ENCODE assay signal across 30 mouse cellular contexts in genomic region chr15:99999390-99999789, GRCm38 (mm10). TPM values are rescaled to one million over a fixed set of nuclear protein-coding genes. Genes with fewer than 3 reads are reported as not detected.
A peak's percentile ranks its signal among the peaks of the same experiment; 100 is the strongest.
DNase-seq lines count a peak whose midpoint lies in the region; ATAC-seq lines count a peak whose summit lies in the region.
"Had no signal": no experiment of that assay in that cellular context is flagged by ENCODE, and none has a peak within 500 bp of the region (broad histone marks: within the 10 kb centered on the region; RNA-seq: fewer than 3 reads in every experiment).

No protein-coding gene starts in this region.

- no peak overlapping the region for H3K9ac ChIP-seq in midbrain, embryonic 11.5 days (ENCODE audit: low read length)
- no peak overlapping the region for H3K9ac ChIP-seq in midbrain, embryonic 15.5 days
- no peak overlapping the region for H3K9ac ChIP-seq in liver, embryonic 11.5 days (ENCODE audit: low read depth, low read length)
- H3K9ac ChIP-seq: embryonic facial prominence, embryonic 13.5 days; forebrain, embryonic 12.5 days; forebrain, embryonic 15.5 days; heart, embryonic 13.5 days; hindbrain, embryonic 14.5 days had no signal

- no peak for ATAC-seq in midbrain, embryonic 11.5 days (ENCODE audit: low FRiP score)
- no peak for ATAC-seq in midbrain, embryonic 15.5 days (replicated peaks)
- peak; percentile 54; the same call in 1 of the 2 replicates for ATAC-seq in common myeloid progenitor, adult 5-6 weeks (replicated peaks; ENCODE audit: low read depth, poor library complexity, severe bottlenecking)
- ATAC-seq in megakaryocyte progenitor cell, adult 5-6 weeks (replicated peaks; ENCODE audit: poor library complexity) = peak; percentile 37; the same call in 1 of the 2 replicates
- no peak for ATAC-seq in liver, embryonic 11.5 days (replicated peaks; ENCODE audit: low FRiP score)
- ATAC-seq: forebrain, embryonic 15.5 days; hindbrain, postnatal 0 days; inflammation-experienced regulatory T-cells, adult 6 months had no signal

- DNase-seq in midbrain, embryonic 11.5 days (ENCODE audit: low spot score, missing footprints) = peak; percentile 61
- peak; percentile 70 for DNase-seq in splenic B cell, adult 2 months (ENCODE audit: low read depth, low spot score)
- DNase-seq in Muller cell, postnatal 12 days (ENCODE audit: inconsistent ontology term) = no peak
- DNase-seq in cerebellum, adult 9-10 months = no peak
- DNase-seq in liver, embryonic 11.5 days (ENCODE audit: low spot score) = no peak
- DNase-seq: adrenal gland, adult 8-10 months; adrenal gland, postnatal 25 days; cerebellum, adult 11-12 months; cerebellum, adult 8-10 months; cerebellum, postnatal 25 days; embryo, embryonic 11 days; gastrocnemius, postnatal 25 days; heart, adult 2 months; heart, postnatal 14 days; heart, postnatal 4 days had no signal

- no peaks in the 10 kb centered on the region for H3K9me3 ChIP-seq in midbrain, embryonic 11.5 days (ENCODE audit: control insufficient read depth, low read length)
- H3K9me3 ChIP-seq in midbrain, embryonic 15.5 days = no peaks in the 10 kb centered on the region
- no peaks in the 10 kb centered on the region for H3K9me3 ChIP-seq in liver, embryonic 11.5 days (ENCODE audit: control insufficient read depth, low read length)
- H3K9me3 ChIP-seq: embryonic facial prominence, embryonic 10.5 days; embryonic facial prominence, embryonic 13.5 days; forebrain, embryonic 12.5 days; forebrain, embryonic 15.5 days; G1E; heart, embryonic 10.5 days; heart, embryonic 13.5 days had no signal

- no peak overlapping the region for H3K4me2 ChIP-seq in midbrain, embryonic 11.5 days
- no peak overlapping the region for H3K4me2 ChIP-seq in midbrain, embryonic 15.5 days
- no peak overlapping the region for H3K4me2 ChIP-seq in liver, embryonic 11.5 days
- H3K4me2 ChIP-seq: embryonic facial prominence, embryonic 13.5 days; forebrain, embryonic 12.5 days; forebrain, embryonic 15.5 days; heart, embryonic 13.5 days; hindbrain, embryonic 14.5 days had no signal

- no peak overlapping the region for H3K27ac ChIP-seq in midbrain, embryonic 11.5 days (ENCODE audit: low read depth, low read length)
- no peak overlapping the region for H3K27ac ChIP-seq in midbrain, embryonic 15.5 days
- no peak overlapping the region for H3K27ac ChIP-seq in liver, embryonic 11.5 days (ENCODE audit: low read depth, low read length)
- H3K27ac ChIP-seq: embryonic facial prominence, embryonic 10.5 days; embryonic facial prominence, embryonic 13.5 days; forebrain, embryonic 12.5 days; forebrain, embryonic 15.5 days; heart, adult 2 months; heart, embryonic 10.5 days; heart, embryonic 13.5 days; hindbrain, embryonic 14.5 days; hindbrain, postnatal 0 days had no signal

- H3K36me3 ChIP-seq in midbrain, embryonic 11.5 days (ENCODE audit: control insufficient read depth, insufficient read depth, low read length) = peaks cover 15% of the 10 kb centered on the region
- peaks cover 31% of the 10 kb centered on the region for H3K36me3 ChIP-seq in midbrain, embryonic 15.5 days (replicated peaks)
- H3K36me3 ChIP-seq in splenic B cell, adult 2 months (ENCODE audit: control insufficient read depth, insufficient read depth, low read length, poor library complexity, severe bottlenecking) = peaks cover 14% of the 10 kb centered on the region; the same call in 1 of the 2 replicates
- peaks cover 29% of the 10 kb centered on the region for H3K36me3 ChIP-seq in liver, embryonic 11.5 days (ENCODE audit: control insufficient read depth, insufficient read depth, low read length)

- no peaks in the 10 kb centered on the region for H3K4me1 ChIP-seq in midbrain, embryonic 11.5 days (ENCODE audit: control insufficient read depth, insufficient read depth, low read length)
- no peaks in the 10 kb centered on the region for H3K4me1 ChIP-seq in midbrain, embryonic 15.5 days
- H3K4me1 ChIP-seq in liver, embryonic 11.5 days (replicated peaks; ENCODE audit: control insufficient read depth, insufficient read depth, low read length) = no peaks in the 10 kb centered on the region
- H3K4me1 ChIP-seq: embryonic facial prominence, embryonic 10.5 days; embryonic facial prominence, embryonic 13.5 days; forebrain, embryonic 12.5 days; forebrain, embryonic 15.5 days; heart, embryonic 10.5 days; heart, embryonic 13.5 days had no signal

- H3K27me3 ChIP-seq in midbrain, embryonic 11.5 days (ENCODE audit: control insufficient read depth, insufficient read depth, low read length) = no peaks in the 10 kb centered on the region
- no peaks in the 10 kb centered on the region for H3K27me3 ChIP-seq in midbrain, embryonic 15.5 days (replicated peaks)
- no peaks in the 10 kb centered on the region for H3K27me3 ChIP-seq in splenic B cell, adult 2 months (ENCODE audit: control insufficient read depth, insufficient read depth, low read length, poor library complexity, severe bottlenecking)
- H3K27me3 ChIP-seq in liver, embryonic 11.5 days (replicated peaks; ENCODE audit: control insufficient read depth, insufficient read depth, low read length) = no peaks in the 10 kb centered on the region
- H3K27me3 ChIP-seq: embryonic facial prominence, embryonic 13.5 days; forebrain, embryonic 12.5 days; forebrain, embryonic 15.5 days; heart, embryonic 13.5 days had no signal

- 100% methylated on average over 1 of the region's 1 CpGs for WGBS in midbrain, embryonic 11.5 days
- WGBS in midbrain, embryonic 15.5 days = 86% methylated on average over 1 of the region's 1 CpGs
- WGBS in liver, embryonic 11.5 days = 88% methylated on average over 1 of the region's 1 CpGs

- H3K4me3 ChIP-seq in midbrain, embryonic 11.5 days (ENCODE audit: low read depth, low read length) = no peak overlapping the region
- no peak overlapping the region for H3K4me3 ChIP-seq in midbrain, embryonic 15.5 days
- H3K4me3 ChIP-seq in liver, embryonic 11.5 days (ENCODE audit: low read depth, low read length) = no peak overlapping the region
- H3K4me3 ChIP-seq: embryonic facial prominence, embryonic 10.5 days; embryonic facial prominence, embryonic 13.5 days; erythroblast, embryonic 14.5 days; forebrain, embryonic 12.5 days; forebrain, embryonic 15.5 days; heart, adult 2 months; heart, embryonic 10.5 days; heart, embryonic 13.5 days had no signal

RNA-seq across cellular contexts. Expression of gene Larp4, which starts 29.5 kb away (rescaled TPM):
- polyA plus RNA-seq in midbrain, embryonic 11.5 days (2014; fragmentation: Nextera tagmentation; extraction: Ambion mirVana) = 36.9 and 41.8 TPM in 2 replicates
- 19.8 and 21.4 TPM in 2 replicates for polyA plus RNA-seq in midbrain, embryonic 15.5 days (2015; fragmentation: Nextera tagmentation; extraction: Ambion mirVana)
- total RNA-seq in common myeloid progenitor, adult 5-6 weeks (2017) = 99.0 and 109 TPM in 2 replicates
- total RNA-seq in megakaryocyte progenitor cell, adult 5-6 weeks (2015) = 119 and 137 TPM in 2 replicates
- total RNA-seq in megakaryocyte progenitor cell, adult 5-6 weeks (2017) = 76.3 and 97.8 TPM in 2 replicates
- 52.0 and 57.0 TPM in 2 replicates for polyA plus RNA-seq in liver, embryonic 11.5 days (2014; fragmentation: Nextera tagmentation; extraction: Ambion mirVana)

RNA-seq across cellular contexts. Expression of gene Fam186a, which starts 32.5 kb away (rescaled TPM):
- polyA plus RNA-seq in midbrain, embryonic 11.5 days (2014; fragmentation: Nextera tagmentation; extraction: Ambion mirVana) = not detected in 2 replicates
- 0.09 TPM in 1 of 2 replicates, not detected in the other for polyA plus RNA-seq in midbrain, embryonic 15.5 days (2015; fragmentation: Nextera tagmentation; extraction: Ambion mirVana)
- total RNA-seq in common myeloid progenitor, adult 5-6 weeks (2017) = not detected in 2 replicates
- total RNA-seq in megakaryocyte progenitor cell, adult 5-6 weeks (2015) = not detected in 2 replicates
- total RNA-seq in megakaryocyte progenitor cell, adult 5-6 weeks (2017) = not detected in 2 replicates
- polyA plus RNA-seq in liver, embryonic 11.5 days (2014; fragmentation: Nextera tagmentation; extraction: Ambion mirVana) = not detected in 2 replicates
- polyA plus RNA-seq: embryonic facial prominence, embryonic 10.5 days; erythroblast, embryonic 14.5 days; forebrain, embryonic 12.5 days; forebrain, embryonic 15.5 days; G1E; heart, embryonic 13.5 days; heart, embryonic 16.5 days; hindbrain, postnatal 0 days; inflammation-experienced regulatory T-cells, adult 6 months had no signal

RNA-seq across cellular contexts. Expression of gene Dip2b, which starts 39.1 kb away (rescaled TPM):
- 22.3 and 23.9 TPM in 2 replicates for polyA plus RNA-seq in midbrain, embryonic 11.5 days (2014; fragmentation: Nextera tagmentation; extraction: Ambion mirVana)
- 18.9 and 20.2 TPM in 2 replicates for polyA plus RNA-seq in midbrain, embryonic 15.5 days (2015; fragmentation: Nextera tagmentation; extraction: Ambion mirVana)
- total RNA-seq in common myeloid progenitor, adult 5-6 weeks (2017) = 14.9 and 15.4 TPM in 2 replicates
- total RNA-seq in megakaryocyte progenitor cell, adult 5-6 weeks (2015) = 17.5 and 17.6 TPM in 2 replicates
- total RNA-seq in megakaryocyte progenitor cell, adult 5-6 weeks (2017) = 10.2 TPM in 2 replicates
- polyA plus RNA-seq in liver, embryonic 11.5 days (2014; fragmentation: Nextera tagmentation; extraction: Ambion mirVana) = 10.0 and 10.4 TPM in 2 replicates

Comparison
In these comparisons a context has a peak if more than half of its experiments do, and no peak if none do; other contexts are left out.
1. ATAC-seq: peak in common myeloid progenitor, adult 5-6 weeks (single experiment) and megakaryocyte progenitor cell, adult 5-6 weeks (single experiment); none in midbrain, embryonic 11.5 days (single experiment), midbrain, embryonic 15.5 days (single experiment) and liver, embryonic 11.5 days (single experiment).
2. DNase-seq: peak in midbrain, embryonic 11.5 days (single experiment) and splenic B cell, adult 2 months (single experiment); none in Muller cell, postnatal 12 days (single experiment), cerebellum, adult 9-10 months (single experiment) and liver, embryonic 11.5 days (single experiment).